Mouse (Mus musculus) embryonic facial prominence, embryonic 12.5 days (tissue): ENCODE measurements at regions not wholly inside any gene's neighbourhood (a gene's known extent, or its start where the extent isn't known, plus 50 kb on each side); places are given as distances from the start of the nearest gene placed in this dataset.

Experiments
- ATAC-seq: fragments of 200-750 bp; cut with Nextera tagmentation; 2 replicates; pipeline ENCODE4 v1.8.0; 2017; ENCODE audit not compliant: insufficient number of reproducible peaks, insufficient read depth, low FRiP score, low TSS enrichment
- H3K27ac ChIP-seq: fragments of 300-500 bp; sonication (generic); 2 replicates; pipeline ENCODE4 v1.5.1; 2016; ENCODE audit warnings: mild to moderate bottlenecking
- H3K27me3 ChIP-seq: fragments of 300-500 bp; sonication (generic); 2 replicates; pipeline ENCODE4 v1.6.1; 2016; ENCODE audit warnings: mild to moderate bottlenecking, moderate library complexity
- H3K36me3 ChIP-seq: fragments of 300-500 bp; sonication (generic); 2 replicates; pipeline ENCODE4 v1.6.1; 2016; ENCODE audit warnings: mild to moderate bottlenecking
- H3K4me1 ChIP-seq: fragments of 300-500 bp; sonication (generic); 2 replicates; pipeline ENCODE4 v1.6.1; 2016
- H3K4me2 ChIP-seq: fragments of 300-500 bp; sonication (generic); replicated peaks from 2 replicates; pipeline ENCODE4 v1.6.1; 2016; ENCODE audit warnings: mild to moderate bottlenecking, moderate library complexity
- H3K4me3 ChIP-seq: fragments of 300-500 bp; sonication (generic); 2 replicates; pipeline ENCODE4 v1.5.1; 2016; ENCODE audit warnings: mild to moderate bottlenecking
- H3K9ac ChIP-seq: fragments of 300-500 bp; sonication (generic); 2 replicates; pipeline ENCODE4 v1.6.1; 2016; ENCODE audit warnings: mild to moderate bottlenecking, moderate library complexity
- H3K9me3 ChIP-seq: fragments of 300-500 bp; sonication (generic); 2 replicates; pipeline ENCODE4 v1.6.1; 2016; ENCODE audit warnings: mild to moderate bottlenecking, moderate library complexity
- WGBS: fragments of 180-500 bp; shearing (Covaris S2); methylation state at CpG from one replicate; pipeline ENCODE4 v1.1.7; 2016; 5-methylcytosine and 5-hydroxymethylcytosine counted together

GRCm38 (mm10) chr7:65802306-65802705, 59.2 kb upstream of the Pcsk6 start:
- ATAC-seq = no peak
- 86% methylated on average over 5 of the region's 5 CpGs for WGBS
- H3K36me3 ChIP-seq = no peaks in the 10 kb centered on the region
- no peak overlapping the region for H3K4me2 ChIP-seq
- H3K9me3 ChIP-seq = no peaks in the 10 kb centered on the region
- H3K4me1 ChIP-seq = no peaks in the 10 kb centered on the region
- no peak overlapping the region for H3K27ac ChIP-seq
- no peaks in the 10 kb centered on the region for H3K27me3 ChIP-seq
- H3K9ac ChIP-seq = no peak overlapping the region
- no peak overlapping the region for H3K4me3 ChIP-seq

DNA sequence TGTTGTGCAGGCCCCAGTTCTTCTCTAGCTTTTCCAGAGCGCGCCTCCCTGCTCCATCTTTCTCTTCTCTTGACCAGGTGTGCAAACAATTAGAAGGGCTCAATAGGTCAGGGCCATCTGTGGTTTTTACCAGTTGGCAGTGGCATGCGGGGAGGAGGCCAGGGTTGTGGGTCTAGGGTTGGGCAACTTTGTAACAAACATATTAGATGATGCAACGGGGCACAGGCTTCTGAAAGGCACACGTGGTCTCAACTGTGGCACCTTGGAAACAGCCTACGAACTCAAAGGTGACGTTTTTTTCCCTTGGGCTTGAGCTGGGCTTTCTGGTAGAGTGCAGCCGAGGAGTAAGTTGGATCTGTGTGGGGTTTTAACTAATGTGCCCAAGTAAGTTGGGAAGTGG, 58.7 kb upstream of the Pcsk6 start:
- no peak overlapping the region for H3K27ac ChIP-seq
- H3K4me1 ChIP-seq = no peaks in the 10 kb centered on the region
- H3K4me3 ChIP-seq = no peak overlapping the region
- no peaks in the 10 kb centered on the region for H3K9me3 ChIP-seq
- no peak overlapping the region for H3K9ac ChIP-seq
- no peak for ATAC-seq
- WGBS = 85% methylated on average over 8 of the region's 8 CpGs
- no peaks in the 10 kb centered on the region for H3K27me3 ChIP-seq
- H3K4me2 ChIP-seq = no peak overlapping the region
- H3K36me3 ChIP-seq = no peaks in the 10 kb centered on the region

- Histone ChIP-seq H3K9ac (no peak overlapping the region), H3K36me3 (no peaks in the 10 kb centered on the region), H3K27me3 (no peaks in the 10 kb centered on the region), H3K4me3 (no peak overlapping the region), H3K9me3 (no peaks in the 10 kb centered on the region), H3K4me2 (no peak overlapping the region), H3K27ac (no peak overlapping the region), H3K4me1 (no peaks in the 10 kb centered on the region)
- 56% methylated on average over 11 of the region's 11 CpGs for WGBS
- ATAC-seq = 0 out of 2 replicates have a peak, but pooled peaks have one; percentile 64
Measured at GRCm38 (mm10) chr7:65803422-65804303, 57.9 kb upstream of the Pcsk6 start.
